Mouse (Mus musculus) limb, embryonic 12.5 days (tissue): Measurements from ENCODE around the gene Rab3il1. TPM values are rescaled to one million over a fixed set of nuclear protein-coding genes. Genes with fewer than 3 reads are reported as not detected.

Experiments
- ATAC-seq: fragments of 200-750 bp; cut with Nextera tagmentation; 2 replicates; pipeline ENCODE4 v1.8.0; 2017; ENCODE audit warnings: low read depth, moderate TSS enrichment; ENCODE audit not compliant: insufficient number of reproducible peaks, insufficient read depth, low FRiP score, low TSS enrichment
- H3K27ac ChIP-seq: fragments of 300-500 bp; sonication (generic); 2 replicates; pipeline ENCODE4 v1.5.1; 2016; ENCODE audit warnings: mild to moderate bottlenecking, moderate library complexity
- H3K27me3 ChIP-seq: fragments of 300-500 bp; sonication (generic); 2 replicates; pipeline ENCODE4 v1.6.1; 2016; ENCODE audit warnings: mild to moderate bottlenecking, moderate library complexity
- H3K36me3 ChIP-seq: fragments of 300-500 bp; sonication (generic); 2 replicates; pipeline ENCODE4 v1.6.1; 2016; ENCODE audit warnings: mild to moderate bottlenecking, moderate library complexity
- H3K4me1 ChIP-seq: fragments of 300-500 bp; sonication (generic); replicated peaks from 2 replicates; pipeline ENCODE4 v1.6.1; 2016
- H3K4me2 ChIP-seq: fragments of 300-500 bp; sonication (generic); 2 replicates; pipeline ENCODE4 v1.6.1; 2016; ENCODE audit warnings: mild to moderate bottlenecking, moderate library complexity
- H3K4me3 ChIP-seq: fragments of 300-500 bp; sonication (generic); replicated peaks from 2 replicates; pipeline ENCODE4 v1.5.1; 2016; ENCODE audit warnings: mild to moderate bottlenecking
- H3K9ac ChIP-seq: fragments of 300-500 bp; sonication (generic); replicated peaks from 2 replicates; pipeline ENCODE4 v1.6.1; 2016; ENCODE audit warnings: mild to moderate bottlenecking, moderate library complexity
- H3K9me3 ChIP-seq: fragments of 300-500 bp; sonication (generic); 2 replicates; pipeline ENCODE4 v1.6.1; 2016; ENCODE audit warnings: mild to moderate bottlenecking, moderate library complexity
- WGBS: fragments of 180-500 bp; shearing (Covaris S2); methylation state at CpG from one replicate; pipeline ENCODE4 v1.1.7; 2016; 5-methylcytosine and 5-hydroxymethylcytosine counted together
- polyA plus RNA-seq: library from polyadenylated mRNA; unstranded; fragments of >200 nt; fragmentation: Nextera tagmentation; extraction: Ambion mirVana; gene quantifications from 2 replicates; pipeline ENCODE4 v1.2.1, GENCODE M21; 2016

Gene Rab3il1
- polyA plus RNA-seq, 1 experiment from 2014 or later: 32.0 TPM

- no peak overlapping the region for H3K9ac ChIP-seq
- no peaks in the 10 kb centered on the region for H3K27me3 ChIP-seq
- H3K4me3 ChIP-seq: no peak overlapping the region
- WGBS: 72% methylated on average over 12 of the region's 12 CpGs
- H3K4me2 ChIP-seq: no peak overlapping the region
- ATAC-seq: no peak
- H3K9me3 ChIP-seq: 0 out of 2 replicates have a peak, but pooled peaks cover 5% of the 10 kb centered on the region
- no peak overlapping the region for H3K27ac ChIP-seq
- H3K36me3 ChIP-seq: no peaks in the 10 kb centered on the region
- H3K4me1 ChIP-seq: peaks cover 8% of the 10 kb centered on the region; the same call in 1 of the 2 replicates
These were observed 4.0 kb upstream of the Rab3il1 start for GRCm38 (mm10) chr19:9997204-9998062.

- no peak overlapping the region for H3K27ac ChIP-seq
- no peak for ATAC-seq
- no peak overlapping the region for H3K4me2 ChIP-seq
- no peak overlapping the region for H3K4me3 ChIP-seq
- WGBS: 71% methylated on average over 2 of the region's 2 CpGs
- H3K36me3 ChIP-seq: no peaks in the 10 kb centered on the region
- H3K9ac ChIP-seq: no peak overlapping the region
- H3K9me3 ChIP-seq: 0 out of 2 replicates have a peak, but pooled peaks cover 6% of the 10 kb centered on the region
- 0 out of 2 replicates have a peak, but pooled peaks cover 3% of the 10 kb centered on the region for H3K4me1 ChIP-seq
- no peaks in the 10 kb centered on the region for H3K27me3 ChIP-seq
These were observed 3.4 kb upstream of the Rab3il1 start for GRCm38 (mm10) chr19:9998063-9998416.

- Histone ChIP-seq H3K36me3 (no peaks in the 10 kb centered on the region), H3K27me3 (no peaks in the 10 kb centered on the region), H3K9me3 (0 out of 2 replicates have a peak, but pooled peaks cover 6% of the 10 kb centered on the region), H3K4me3 (no peak overlapping the region), H3K9ac (no peak overlapping the region), H3K4me2 (no peak overlapping the region), H3K27ac (no peak overlapping the region), H3K4me1 (no peaks in the 10 kb centered on the region)
- ATAC-seq: no peak
- 67% methylated on average over 13 of the region's 13 CpGs for WGBS
These were observed 2.6 kb upstream of the Rab3il1 start for GRCm38 (mm10) chr19:9998736-9999486.

GRCm38 (mm10) chr19:10000330-10000729, 1.1 kb upstream of the Rab3il1 start:
- H3K4me3 ChIP-seq: no peak overlapping the region
- no peak overlapping the region for H3K9ac ChIP-seq
- 27% methylated on average over 3 of the region's 3 CpGs for WGBS
- H3K9me3 ChIP-seq: 0 out of 2 replicates have a peak, but pooled peaks cover 6% of the 10 kb centered on the region
- no peaks in the 10 kb centered on the region for H3K4me1 ChIP-seq
- no peak overlapping the region for H3K4me2 ChIP-seq
- H3K36me3 ChIP-seq: no peaks in the 10 kb centered on the region
- no peak overlapping the region for H3K27ac ChIP-seq
- ATAC-seq: no peak
- no peaks in the 10 kb centered on the region for H3K27me3 ChIP-seq

- Histone ChIP-seq H3K27ac (no peak overlapping the region), H3K36me3 (no peaks in the 10 kb centered on the region), H3K4me1 (no peaks in the 10 kb centered on the region), H3K9ac (no peak overlapping the region), H3K4me3 (no peak overlapping the region), H3K27me3 (no peaks in the 10 kb centered on the region), H3K4me2 (no peak overlapping the region), H3K9me3 (0 out of 2 replicates have a peak, but pooled peaks cover 6% of the 10 kb centered on the region)
- WGBS: 96% methylated on average over 1 of the region's 1 CpGs
- ATAC-seq: no peak
These were observed 2.2 kb downstream of the Rab3il1 start for GRCm38 (mm10) chr19:10003696-10004095.

GRCm38 (mm10) chr19:10011408-10011807, 9.9 kb downstream of the Rab3il1 start:
- 62% methylated on average over 1 of the region's 1 CpGs for WGBS
- H3K27ac ChIP-seq: no peak overlapping the region
- no peaks in the 10 kb centered on the region for H3K27me3 ChIP-seq
- no peaks in the 10 kb centered on the region for H3K9me3 ChIP-seq
- no peak overlapping the region for H3K4me3 ChIP-seq
- peaks cover 35% of the 10 kb centered on the region for H3K4me1 ChIP-seq
- no peak for ATAC-seq
- no peak overlapping the region for H3K9ac ChIP-seq
- H3K36me3 ChIP-seq: no peaks in the 10 kb centered on the region
- no peak overlapping the region for H3K4me2 ChIP-seq

GRCm38 (mm10) chr19:10012827-10013278, 11.4 kb downstream of the Rab3il1 start:
- no peaks in the 10 kb centered on the region for H3K36me3 ChIP-seq
- H3K9ac ChIP-seq: peak overlapping the region; percentile 42; the same call in 1 of the 2 replicates
- no peaks in the 10 kb centered on the region for H3K27me3 ChIP-seq
- H3K9me3 ChIP-seq: no peaks in the 10 kb centered on the region
- peak; percentile 19; the same call in 1 of the 2 replicates for ATAC-seq
- H3K4me2 ChIP-seq: peak overlapping the region; percentile 34; the same call in 1 of the 2 replicates
- 5% methylated on average over 6 of the region's 6 CpGs for WGBS
- peaks cover 43% of the 10 kb centered on the region for H3K4me1 ChIP-seq
- H3K4me3 ChIP-seq: no peak overlapping the region
- H3K27ac ChIP-seq: peak overlapping the region; percentile 96

GRCm38 (mm10) chr19:10013348-10013747, 11.9 kb downstream of the Rab3il1 start:
- no peak for ATAC-seq
- Histone ChIP-seq H3K9me3 (no peaks in the 10 kb centered on the region), H3K36me3 (no peaks in the 10 kb centered on the region), H3K4me1 (peaks cover 46% of the 10 kb centered on the region), H3K4me3 (no peak overlapping the region), H3K27ac (peak overlapping the region; percentile 96), H3K27me3 (no peaks in the 10 kb centered on the region), H3K9ac (peak overlapping the region; percentile 42; the same call in 1 of the 2 replicates), H3K4me2 (peak overlapping the region; percentile 34)
- 14% methylated on average over 3 of the region's 3 CpGs for WGBS

- Histone ChIP-seq H3K4me1 (peaks cover 52% of the 10 kb centered on the region), H3K4me3 (no peak overlapping the region), H3K9me3 (no peaks in the 10 kb centered on the region), H3K36me3 (no peaks in the 10 kb centered on the region), H3K4me2 (0 out of 2 replicates have a peak overlapping the region, but pooled peaks have one; percentile 34), H3K27me3 (no peaks in the 10 kb centered on the region), H3K9ac (no peak overlapping the region), H3K27ac (peak overlapping the region; percentile 96)
- WGBS: 4% methylated on average over 5 of the region's 5 CpGs
- peak; percentile 76 for ATAC-seq
These were observed 12.4 kb downstream of the Rab3il1 start for GRCm38 (mm10) chr19:10013913-10014312.

- no peak for ATAC-seq
- peaks cover 61% of the 10 kb centered on the region for H3K4me1 ChIP-seq
- H3K36me3 ChIP-seq: no peaks in the 10 kb centered on the region
- peak overlapping the region; percentile 96 for H3K27ac ChIP-seq
- H3K4me3 ChIP-seq: no peak overlapping the region
- no peaks in the 10 kb centered on the region for H3K27me3 ChIP-seq
- H3K9me3 ChIP-seq: no peaks in the 10 kb centered on the region
- 0 out of 2 replicates have a peak overlapping the region, but pooled peaks have one; percentile 23 for H3K9ac ChIP-seq
- no peak overlapping the region for H3K4me2 ChIP-seq
- WGBS: 70% methylated on average over 13 of the region's 13 CpGs
These were observed 13.4 kb downstream of the Rab3il1 start for GRCm38 (mm10) chr19:10014824-10015223.

- 72% methylated on average over 4 of the region's 4 CpGs for WGBS
- Histone ChIP-seq H3K4me2 (no peak overlapping the region), H3K27ac (peak overlapping the region; percentile 45; the same call in 1 of the 2 replicates), H3K9me3 (no peaks in the 10 kb centered on the region), H3K4me1 (peaks cover 64% of the 10 kb centered on the region), H3K36me3 (no peaks in the 10 kb centered on the region), H3K4me3 (no peak overlapping the region), H3K9ac (no peak overlapping the region), H3K27me3 (no peaks in the 10 kb centered on the region)
- no peak for ATAC-seq
These were observed 14.0 kb downstream of the Rab3il1 start for GRCm38 (mm10) chr19:10015442-10015841.
